Mouse (Mus musculus) layer of hippocampus, adult 2 months (tissue): Measurements from ENCODE around the gene Arhgap23. TPM values are rescaled to one million over a fixed set of nuclear protein-coding genes. Genes with fewer than 3 reads are reported as not detected.

Source experiments
- DNase-seq, 2 experiments: peaks; one replicate each; pipeline ENCODE4 v3.0.0; 2022; ENCODE audit warnings: low spot score in 2 of 2
- H3K27ac ChIP-seq: fragments of 200-600 bp; 2 replicates; pipeline ENCODE4 v1.8.1; 2022
- H3K4me3 ChIP-seq: fragments of 200-600 bp; 2 replicates; pipeline ENCODE4 v1.8.1; 2022; ENCODE audit warnings: mild to moderate bottlenecking
- CTCF ChIP-seq: fragments of 200-600 bp; conservative IDR thresholded peaks from 2 replicates; pipeline ENCODE4 v1.8.1; 2022; ENCODE audit warnings: antibody characterized with exemption, mild to moderate bottlenecking, moderate library complexity
- total RNA-seq, 2 experiments: library from RNA; stranded (reverse); gene quantifications; 2 replicates each; pipeline ENCODE4 v1.2.3; 2021

Arhgap23 gene
- total RNA-seq, 2 experiments from 2014 or later, result 66.0 to 74.1 TPM

DNA sequence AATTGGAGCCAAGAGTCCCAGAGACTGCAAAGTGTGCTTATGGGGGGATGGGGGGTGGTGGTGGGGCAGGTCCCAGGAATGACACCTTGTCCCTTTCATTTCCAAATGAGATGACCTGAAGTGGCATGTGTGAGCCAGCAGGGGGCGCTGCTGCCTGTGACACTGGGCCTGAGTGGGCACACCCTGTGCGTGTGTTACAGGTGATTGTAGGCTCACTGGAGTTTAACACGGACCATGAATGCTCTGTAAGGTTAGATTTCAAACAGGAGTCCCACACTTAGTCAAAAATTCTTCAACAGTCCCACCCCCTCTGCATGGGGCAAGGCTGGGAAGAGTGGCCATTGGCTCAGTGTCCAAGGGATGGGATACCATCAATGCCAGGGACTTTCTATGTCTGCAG, 16.7 kb downstream of the Arhgap23 start:
- DNase-seq, result peak in 1 of 2 experiments; percentile 49

DNA sequence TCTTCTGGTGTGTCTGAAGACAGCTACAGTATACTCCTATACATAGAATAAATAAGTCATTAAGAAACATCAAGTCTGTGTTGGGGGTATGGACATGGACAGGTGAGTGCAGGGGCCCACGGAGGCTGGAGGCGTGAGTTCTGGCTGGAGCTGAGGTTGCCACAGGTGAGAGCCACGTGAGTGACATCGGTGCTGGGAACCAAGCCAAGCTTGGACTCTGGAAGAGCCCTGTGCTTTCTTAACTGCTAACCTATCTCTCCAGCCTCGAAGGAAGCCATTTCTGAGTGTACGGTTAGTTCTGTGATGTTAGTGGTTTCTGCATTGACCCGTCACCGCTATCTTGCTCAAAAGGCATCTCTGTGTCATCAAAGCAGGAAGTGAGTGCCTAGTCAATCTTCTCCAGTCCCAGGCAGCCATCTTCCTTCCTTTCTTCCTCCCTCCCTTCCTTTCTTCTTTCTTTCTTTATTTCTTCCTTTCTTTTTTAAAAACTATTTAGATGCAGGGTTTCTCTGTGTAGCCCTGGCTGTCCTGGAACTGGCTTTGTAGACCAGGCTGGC, 17.7 kb downstream of the Arhgap23 start:
- Histone ChIP-seq H3K4me3 (no peak overlapping the region), H3K27ac (no peak overlapping the region)
- TF ChIP-seq CTCF, result no peak; the same call in 1 of the 2 replicates
- no peak for DNase-seq

More for the DNA sequence above, 16.7 kb downstream of the Arhgap23 start:
- no peak overlapping the region for H3K4me3 ChIP-seq
- peak; percentile 96 for TF ChIP-seq CTCF
- H3K27ac ChIP-seq, result no peak overlapping the region

DNA sequence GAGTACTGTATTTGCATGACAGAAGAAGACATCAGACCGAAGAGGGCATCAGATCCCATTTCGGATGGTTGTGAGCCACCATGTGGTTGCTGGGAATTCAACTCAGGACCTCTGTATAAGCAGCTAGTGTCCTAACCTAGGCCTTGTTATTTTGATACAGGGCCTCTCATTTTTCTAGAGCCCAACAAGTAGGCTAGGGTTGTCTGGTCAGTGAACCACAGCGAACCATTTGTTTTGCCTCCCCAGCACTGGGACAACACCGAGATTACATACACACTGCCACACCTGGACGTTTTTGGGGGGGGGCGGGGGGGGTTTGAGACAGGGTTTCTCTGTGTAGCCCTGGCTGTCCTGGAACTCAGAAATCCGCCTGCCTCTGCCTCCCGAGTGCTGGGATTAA, 18.8 kb downstream of the Arhgap23 start:
- Histone ChIP-seq H3K27ac (no peak overlapping the region), H3K4me3 (no peak overlapping the region)
- TF ChIP-seq CTCF, result no peak
- no peak for DNase-seq

DNA sequence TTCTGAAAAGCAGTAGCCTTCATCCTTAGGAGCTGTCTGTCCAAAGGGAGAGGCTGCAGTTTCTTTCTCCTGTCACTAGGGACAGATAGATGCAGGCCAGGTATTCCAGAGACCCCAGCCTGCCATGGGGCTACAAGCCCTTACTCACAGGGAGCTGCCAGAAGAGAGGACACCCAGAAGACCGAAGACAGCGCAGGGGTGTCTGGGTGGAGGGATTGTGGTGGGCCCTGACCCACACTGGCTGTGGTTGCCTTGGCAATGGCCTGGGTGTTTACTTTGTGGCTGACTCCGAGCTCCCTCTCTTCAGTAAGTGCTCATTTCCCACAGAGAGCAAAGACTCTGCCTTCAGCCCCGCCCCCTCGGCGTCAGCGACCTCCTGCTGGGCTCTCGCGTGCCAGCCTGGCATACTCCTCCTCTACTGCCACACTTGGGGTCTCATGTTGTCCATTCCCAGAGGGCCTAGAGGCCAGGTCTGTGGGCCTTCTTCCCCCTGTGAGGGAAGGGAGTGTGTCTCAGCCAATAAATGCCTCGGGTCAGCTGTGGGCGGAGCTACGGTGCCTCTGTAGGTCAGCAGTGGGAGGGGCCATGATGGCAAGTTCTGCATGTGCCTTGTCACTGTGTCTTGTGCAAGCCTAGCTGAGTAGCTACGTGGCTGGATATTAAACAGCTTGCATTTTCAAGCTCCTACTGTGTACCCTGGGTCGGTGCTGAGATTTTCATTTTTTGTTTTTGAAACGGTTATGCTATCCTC, 19.5 kb downstream of the Arhgap23 start:
- H3K27ac ChIP-seq, result peak overlapping the region; percentile 64
- peak; percentile 73 for TF ChIP-seq CTCF
- H3K4me3 ChIP-seq, result peak overlapping the region; percentile 36
- DNase-seq, result no peak

DNA sequence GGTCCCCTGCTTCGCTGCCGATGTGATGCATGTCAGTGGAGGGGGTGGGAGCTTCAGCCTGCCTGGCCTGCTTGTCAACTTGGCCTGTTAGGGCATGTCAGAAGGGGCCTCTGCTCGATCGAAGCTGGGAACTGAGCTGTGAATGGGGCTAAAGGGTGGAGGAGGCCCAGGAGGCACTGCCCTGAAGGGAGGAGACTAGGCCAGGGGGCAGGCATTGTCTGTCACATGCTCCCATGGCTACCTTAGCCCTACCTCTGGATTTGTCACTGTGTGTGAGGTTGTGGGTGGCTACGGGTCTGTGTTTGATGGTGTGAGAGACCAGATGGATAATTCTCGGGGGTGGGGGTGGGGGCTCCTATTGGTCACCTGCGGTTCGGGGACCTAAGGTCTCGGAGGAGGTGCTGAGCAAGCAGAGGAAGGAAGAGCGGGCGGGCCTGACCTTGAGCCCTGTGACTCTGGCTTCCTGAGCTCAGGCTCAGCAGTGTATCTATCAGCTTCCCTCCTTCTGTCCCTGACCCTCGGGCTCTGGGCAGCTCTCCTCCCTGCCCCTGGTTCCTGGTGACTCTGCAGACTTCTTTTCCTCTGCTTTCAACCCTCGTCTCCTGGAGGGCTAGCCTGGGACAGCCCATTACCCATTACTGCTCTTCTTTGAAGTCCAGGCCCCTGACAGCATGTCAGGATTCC, 20.6 kb downstream of the Arhgap23 start:
- DNase-seq, result no peak
- TF ChIP-seq CTCF, result no peak
- Histone ChIP-seq H3K27ac (peak overlapping the region; percentile 65), H3K4me3 (no peak overlapping the region)

DNA sequence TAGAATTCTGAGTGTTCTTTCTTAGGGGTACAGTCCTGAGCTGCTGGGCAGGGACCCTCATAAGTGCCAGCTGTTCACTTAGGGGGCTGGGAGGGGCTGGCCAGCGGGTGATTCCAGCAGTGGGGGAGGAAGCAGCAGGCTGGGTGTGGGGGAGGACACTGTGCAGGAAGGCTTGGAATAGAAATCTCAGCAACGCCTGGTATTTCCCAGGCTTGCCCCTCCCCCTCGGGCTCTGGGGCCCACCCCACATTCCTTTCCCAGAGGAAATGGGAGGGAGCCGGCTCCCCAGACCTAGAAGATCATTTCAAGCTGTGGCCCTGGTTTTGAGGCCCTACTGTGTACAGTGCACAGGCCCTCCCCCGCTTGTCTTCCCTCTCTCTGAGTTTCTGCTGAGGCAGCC, 22.4 kb downstream of the Arhgap23 start:
- no peak for DNase-seq
- H3K4me3 ChIP-seq, result no peak overlapping the region
- TF ChIP-seq CTCF, result no peak
- peak overlapping the region; percentile 64 for H3K27ac ChIP-seq

DNA sequence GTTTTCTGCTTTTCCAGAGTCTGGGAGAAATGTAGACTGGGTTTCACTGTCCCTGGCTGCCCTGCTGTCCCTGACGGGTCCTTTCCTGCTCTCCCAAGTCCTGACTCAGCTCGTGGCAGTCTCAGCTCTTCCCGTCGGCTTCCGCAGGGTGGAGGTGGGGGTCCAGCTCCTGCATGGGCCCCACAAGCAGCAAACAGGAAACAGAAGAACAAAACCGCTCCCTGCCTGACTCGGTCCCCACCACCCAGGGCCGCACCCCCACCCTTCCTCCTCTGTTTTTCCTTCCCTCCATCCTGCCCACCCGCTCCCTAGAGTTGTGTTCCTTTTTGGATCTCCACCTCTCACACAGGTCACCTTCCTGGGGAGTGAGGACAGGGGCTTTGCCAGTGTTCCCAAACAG, 23.5 kb downstream of the Arhgap23 start:
- no peak overlapping the region for H3K4me3 ChIP-seq
- peak overlapping the region; percentile 64 for H3K27ac ChIP-seq
- no peak for TF ChIP-seq CTCF
- DNase-seq, result no peak

DNA sequence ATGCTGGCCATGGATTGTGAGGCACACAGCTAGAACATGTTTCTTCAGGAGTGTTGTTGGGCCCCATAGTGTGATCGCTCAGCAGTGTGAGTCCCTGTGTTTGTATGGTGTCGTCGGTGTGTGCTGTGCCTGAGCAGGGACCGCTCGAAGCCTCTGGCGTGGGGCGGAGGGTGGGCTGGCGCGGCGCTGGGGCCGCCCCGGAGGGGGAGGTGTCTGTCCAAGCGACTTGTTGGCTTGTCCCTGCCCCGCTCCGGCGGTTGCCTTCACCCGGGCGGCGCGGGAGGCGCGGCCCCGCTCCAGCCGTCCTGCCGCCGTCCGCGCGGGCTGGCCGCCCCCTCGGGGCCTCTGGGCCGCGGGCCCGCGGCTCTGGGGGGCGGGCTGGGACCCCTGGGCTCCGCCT, 24.6 kb downstream of the Arhgap23 start:
- H3K27ac ChIP-seq, result peak overlapping the region; percentile 64; the same call in 1 of the 2 replicates
- H3K4me3 ChIP-seq, result peak overlapping the region; percentile 47; the same call in 1 of the 2 replicates
- TF ChIP-seq CTCF, result no peak
- no peak for DNase-seq

DNA sequence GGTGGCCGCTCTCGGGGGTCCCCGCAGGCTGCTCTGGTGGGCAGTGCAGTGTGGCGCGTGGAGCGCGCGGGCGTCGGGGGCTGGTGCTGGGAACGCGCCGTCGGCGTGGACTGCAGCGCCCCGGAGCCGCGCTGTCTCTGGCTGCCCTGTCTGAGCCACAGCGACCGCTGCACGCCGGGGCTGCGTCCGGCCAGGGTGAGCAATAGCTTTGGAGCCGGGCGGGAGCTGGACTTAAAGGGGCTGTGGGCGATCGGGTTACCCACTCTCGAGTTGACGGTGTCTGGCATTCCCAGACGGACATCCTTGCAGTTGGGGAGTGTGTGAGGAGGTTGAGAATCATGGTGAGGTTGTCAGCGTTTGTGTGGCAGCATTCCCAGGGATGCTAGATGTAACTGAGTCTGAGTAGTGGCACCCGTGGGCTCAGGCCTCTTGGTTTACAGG, 25.1 kb downstream of the Arhgap23 start:
- no peak for TF ChIP-seq CTCF
- H3K4me3 ChIP-seq, result peak overlapping the region; percentile 47
- H3K27ac ChIP-seq, result peak overlapping the region; percentile 43
- DNase-seq, result no peak

DNA sequence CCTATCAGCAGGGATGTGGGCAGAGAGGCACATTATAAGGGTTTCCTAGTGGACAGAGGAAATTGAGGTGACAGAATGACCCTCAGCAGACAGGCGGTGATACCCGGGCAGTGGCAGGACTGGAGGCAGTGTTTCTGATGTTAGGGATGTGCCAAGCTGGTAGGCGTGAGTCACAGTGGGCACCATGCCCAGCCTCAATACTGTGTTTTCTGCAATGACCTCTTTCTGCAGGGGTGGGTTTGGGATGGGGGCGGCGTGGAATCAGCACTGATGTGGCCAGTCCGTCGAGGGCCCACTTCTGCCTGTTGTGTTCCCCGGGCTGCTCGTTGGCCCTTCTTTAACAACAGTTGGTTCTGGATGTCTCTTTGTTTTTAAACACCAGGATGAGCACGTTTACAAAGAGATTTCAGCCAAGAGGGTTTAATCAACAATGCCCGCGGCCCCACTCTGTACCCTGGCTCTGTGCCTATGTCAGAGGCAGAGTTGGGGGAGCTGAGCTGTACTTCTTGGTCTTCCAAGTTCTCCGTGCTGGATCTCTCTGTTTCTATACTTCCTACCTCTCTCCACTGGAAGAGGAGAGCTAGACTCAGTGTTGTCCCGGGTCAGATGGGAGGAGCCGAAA, 25.8 kb downstream of the Arhgap23 start:
- DNase-seq, result peak in 1 of 2 experiments; percentile 44
- Histone ChIP-seq H3K27ac (peak overlapping the region; percentile 43), H3K4me3 (peak overlapping the region; percentile 47; the same call in 1 of the 2 replicates)
- TF ChIP-seq CTCF, result no peak

DNA sequence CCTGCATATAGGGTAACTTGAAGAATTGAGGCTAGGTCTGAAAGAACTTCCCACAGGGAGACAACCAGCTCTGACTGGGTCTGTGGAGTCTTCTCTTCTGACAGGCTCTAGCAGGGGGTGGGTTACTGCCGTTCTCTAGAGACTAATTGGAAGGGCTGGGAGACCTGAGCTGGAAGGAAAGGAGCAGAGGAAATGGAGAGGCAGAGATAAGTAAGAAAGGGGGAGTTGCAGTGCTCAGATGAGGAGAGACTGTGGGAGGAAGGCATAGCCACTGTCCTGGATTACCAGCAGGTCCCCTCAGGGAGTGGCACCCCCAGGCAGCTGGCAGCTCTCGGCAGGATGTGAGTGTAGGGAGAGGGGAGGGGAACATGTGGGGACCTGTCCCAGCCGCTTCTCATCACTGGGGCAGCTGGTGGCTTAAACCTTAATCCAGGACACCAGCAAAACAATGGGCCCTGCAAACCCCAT, 26.4 kb downstream of the Arhgap23 start:
- Histone ChIP-seq H3K4me3 (no peak overlapping the region; the same call in 1 of the 2 replicates), H3K27ac (peak overlapping the region; percentile 43)
- no peak for DNase-seq
- TF ChIP-seq CTCF, result no peak

DNA sequence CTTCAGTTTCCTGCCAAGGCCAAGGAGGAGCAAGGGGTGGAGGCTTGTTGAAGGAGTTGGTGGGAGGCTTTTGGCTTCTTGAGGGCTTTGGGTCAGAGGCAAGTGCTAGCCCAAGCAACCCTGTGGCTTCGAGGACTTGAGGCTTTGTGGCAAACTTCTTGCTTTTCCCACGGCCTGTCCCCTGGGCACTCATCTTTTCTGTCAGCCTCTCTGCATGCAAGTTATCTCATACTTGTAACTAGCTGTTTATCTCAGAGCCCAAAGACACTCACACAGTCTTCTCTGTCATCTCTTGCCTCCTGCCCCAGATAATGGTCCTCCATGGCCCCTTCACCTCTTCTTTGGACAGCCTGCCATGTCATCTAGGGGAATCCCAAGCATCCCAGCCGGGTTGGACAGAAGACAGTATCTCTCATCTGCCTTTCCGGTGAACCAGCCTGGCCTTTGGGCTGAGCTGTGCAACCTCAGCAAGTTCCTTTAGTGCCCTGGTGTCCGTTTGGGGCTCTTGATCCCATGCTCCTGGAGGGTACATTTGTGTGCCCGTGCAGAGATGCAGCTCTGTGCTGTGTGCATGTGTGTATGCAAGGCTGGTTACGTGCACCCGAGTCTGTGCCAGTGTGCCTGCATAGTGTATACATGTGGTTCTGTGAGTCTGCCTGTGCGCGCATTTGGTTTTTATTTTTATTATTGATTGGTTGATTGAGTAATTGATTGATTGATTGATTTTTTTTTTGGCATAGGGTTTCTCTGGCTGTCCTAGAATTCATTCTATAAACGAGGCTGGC, 27.8 kb downstream of the Arhgap23 start:
- H3K4me3 ChIP-seq, result no peak overlapping the region
- DNase-seq, result no peak
- no peak for TF ChIP-seq CTCF
- no peak overlapping the region for H3K27ac ChIP-seq
